Mouse (Mus musculus) bone marrow macrophage, adult 2 months (primary cell): Measurements from ENCODE around the gene Hoxa13.

Experiments
- CTCF ChIP-seq: IDR thresholded peaks from 2 replicates; pipeline ENCODE4 v1.5.1; 2012; ENCODE audit warnings: low read depth, mild to moderate bottlenecking, low read length, moderate library complexity
- POLR2A ChIP-seq: IDR thresholded peaks from 2 replicates; pipeline ENCODE4 v1.6.1; 2012; ENCODE audit warnings: mild to moderate bottlenecking, low read depth, low read length, borderline replicate concordance

GRCm38 (mm10) chr6:52267691-52268090 lies 7.0 kb upstream of the Hoxa13 start:
- TF ChIP-seq POLR2A (no peak), CTCF (no peak)
